Mouse (Mus musculus) gastrocnemius, postnatal 4 days (tissue): Measurements from ENCODE around the gene Gm37240. TPM values are rescaled to one million over a fixed set of nuclear protein-coding genes. Genes with fewer than 3 reads are reported as not detected.

Experiments
- DNase-seq, 2 experiments: peaks; one replicate each; pipeline ENCODE4 v3.0.0; 2021 to 2022; ENCODE audit warnings: low spot score in 2 of 2, mixed read lengths in 2 of 2
- total RNA-seq, 2 experiments: library from RNA; stranded (reverse); gene quantifications; 2 replicates each; pipeline ENCODE4 v1.2.3; 2021

Gm37240 gene
- total RNA-seq, 2 experiments from 2014 or later: 26.2 to 28.4 TPM

DNA sequence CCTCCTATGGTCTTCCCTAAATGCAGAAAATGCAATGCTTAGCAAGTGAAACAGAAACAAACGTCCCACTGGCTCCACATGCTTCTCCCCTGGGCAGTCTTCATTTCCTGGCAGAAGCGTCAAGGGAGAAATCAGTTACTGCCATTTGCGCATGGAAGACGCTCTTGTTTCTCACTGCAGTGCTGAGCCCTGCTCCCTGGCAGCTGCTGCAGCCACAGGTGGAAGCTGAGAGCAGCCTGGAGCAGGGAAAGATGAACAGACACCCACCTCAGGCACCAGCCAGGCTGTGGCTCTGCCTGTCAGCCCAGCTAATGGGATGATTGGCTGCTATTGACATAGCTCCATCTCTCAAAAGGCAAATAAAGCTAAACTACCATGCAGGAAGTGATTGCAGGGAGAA is 578.6 kb downstream of the Gm37240 start:
- DNase-seq: no peak

- DNase-seq: no peak
Measured at GRCm38 (mm10) chr3:85301851-85302250, 585.5 kb downstream of the Gm37240 start.

- DNase-seq: no peak
Measured at GRCm38 (mm10) chr3:85301336-85301735, 586.0 kb downstream of the Gm37240 start.

GRCm38 (mm10) chr3:85299649-85300550 is 587.4 kb downstream of the Gm37240 start:
- DNase-seq: peak in 1 of 2 experiments; percentile 26

DNA sequence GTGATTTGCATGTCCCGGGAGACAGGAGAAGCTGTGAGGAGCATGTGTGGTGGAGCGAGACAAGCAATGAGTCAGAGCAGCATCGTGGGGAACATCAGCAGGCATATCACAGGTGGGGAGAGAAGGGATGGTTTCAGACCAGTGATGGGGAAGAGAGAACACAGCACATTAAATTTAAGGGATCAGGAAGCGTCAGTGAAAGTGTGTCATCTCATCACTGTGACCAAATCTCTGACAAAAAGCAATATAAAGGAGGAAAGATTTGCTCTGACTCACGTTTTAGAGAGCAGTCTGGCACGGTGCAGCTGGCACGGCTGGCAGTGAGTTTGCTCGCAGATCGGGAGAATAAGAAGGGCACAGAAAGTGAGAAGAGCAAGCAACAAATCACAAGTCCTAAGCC is 592.1 kb downstream of the Gm37240 start:
- DNase-seq: no peak

GRCm38 (mm10) chr3:85287627-85288026 is 599.7 kb downstream of the Gm37240 start:
- DNase-seq: no peak

DNA sequence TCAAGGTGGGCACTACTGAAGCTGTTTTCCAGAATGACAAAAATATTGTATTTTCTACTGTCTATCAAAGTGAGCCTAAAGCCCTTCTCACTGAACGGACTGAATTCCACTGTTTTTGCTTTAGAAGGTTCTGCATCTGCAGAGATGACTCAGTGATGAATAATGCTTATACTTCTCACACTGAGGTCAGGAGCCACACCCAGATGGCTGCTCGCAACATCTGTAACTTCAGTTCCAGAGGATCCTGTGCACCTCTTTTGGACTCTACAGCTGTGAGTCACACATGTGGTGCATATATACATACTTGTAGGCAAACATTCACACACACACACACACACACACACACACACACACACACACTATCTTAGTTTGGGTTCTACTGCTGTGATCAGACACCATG is 602.8 kb downstream of the Gm37240 start:
- DNase-seq: no peak

DNA sequence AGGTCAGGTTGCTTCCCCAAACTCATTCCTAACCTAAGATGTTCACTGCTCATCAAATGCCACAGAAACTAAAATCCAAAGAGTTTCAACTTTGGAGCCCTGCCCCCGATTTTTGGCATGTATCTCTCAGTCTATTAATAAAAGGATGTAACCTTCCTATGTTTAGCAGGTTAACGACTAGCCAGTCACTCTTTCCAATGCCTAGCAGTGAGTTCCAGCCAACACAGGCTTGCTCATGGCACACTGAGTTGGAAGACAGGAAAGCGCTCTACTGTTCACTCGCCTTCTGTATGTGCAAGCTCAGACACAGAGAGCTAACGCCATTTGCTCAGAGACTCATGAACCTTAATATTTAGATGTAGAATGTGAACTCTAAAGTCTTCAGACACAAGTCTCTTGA is 604.5 kb downstream of the Gm37240 start:
- no peak for DNase-seq

DNA sequence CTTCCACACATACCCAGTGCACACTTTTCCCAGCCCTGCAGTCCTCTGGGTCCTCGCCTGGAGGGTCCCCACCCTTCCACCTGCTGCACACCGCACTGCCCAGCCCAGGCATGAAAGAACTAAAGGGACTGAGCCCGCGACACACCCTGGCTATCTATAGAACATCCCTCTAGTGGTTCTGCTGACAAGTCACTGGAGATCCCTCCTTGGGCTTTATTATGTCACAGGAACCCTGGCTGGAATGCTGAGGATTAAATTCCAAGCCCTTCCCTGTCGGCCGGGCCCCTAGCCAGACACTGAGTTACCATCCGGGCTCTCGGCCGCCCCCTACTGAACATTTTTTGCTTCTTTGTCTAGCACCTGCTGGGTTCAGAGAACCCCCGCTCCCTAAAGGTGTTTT is 612.2 kb downstream of the Gm37240 start:
- peak; percentile 36 to 64 for DNase-seq

- no peak for DNase-seq
Measured at GRCm38 (mm10) chr3:85271491-85271890, 615.8 kb downstream of the Gm37240 start.

DNA sequence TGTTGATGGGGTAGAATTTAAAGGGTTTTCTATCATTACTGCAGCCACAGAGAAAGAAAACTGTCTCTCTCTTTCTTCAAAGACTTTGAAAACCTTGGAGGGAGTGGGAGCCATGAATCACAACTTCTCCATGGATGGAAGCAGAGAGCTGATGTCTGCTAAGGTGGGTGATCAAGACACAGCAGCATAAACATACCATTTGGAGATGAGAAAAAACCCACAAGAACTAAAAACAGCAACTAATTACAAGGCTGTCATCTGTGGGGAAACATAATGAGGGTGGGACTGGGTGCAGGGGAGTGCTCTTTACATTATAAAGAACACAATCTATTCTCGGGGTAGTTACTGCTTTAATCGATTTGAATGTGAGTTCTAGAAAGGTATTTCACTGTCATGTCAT is 622.4 kb downstream of the Gm37240 start:
- DNase-seq: no peak

DNA sequence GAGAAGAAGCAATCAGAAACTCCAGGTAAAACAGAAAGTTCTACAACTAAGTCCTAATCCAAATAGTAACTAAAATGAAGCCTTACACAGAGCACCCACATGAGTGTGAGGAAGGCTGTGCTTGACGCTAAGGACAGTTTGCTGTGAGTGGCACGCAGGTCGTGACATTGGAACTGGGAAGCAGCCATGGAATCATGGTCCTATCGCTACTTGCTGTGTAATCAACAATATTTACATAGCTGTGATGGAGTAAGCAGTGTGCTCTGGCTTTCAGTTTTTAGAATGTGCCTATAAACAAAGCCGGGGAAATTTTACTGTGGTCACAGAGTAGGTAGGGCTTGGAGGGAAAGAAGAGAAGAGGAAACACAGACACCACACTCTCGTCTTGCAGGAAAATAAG is 622.8 kb downstream of the Gm37240 start:
- DNase-seq: no peak

GRCm38 (mm10) chr3:85254526-85254925 is 632.8 kb downstream of the Gm37240 start:
- no peak for DNase-seq

- no peak for DNase-seq
Measured at GRCm38 (mm10) chr3:85251631-85252030, 635.7 kb downstream of the Gm37240 start.

DNA sequence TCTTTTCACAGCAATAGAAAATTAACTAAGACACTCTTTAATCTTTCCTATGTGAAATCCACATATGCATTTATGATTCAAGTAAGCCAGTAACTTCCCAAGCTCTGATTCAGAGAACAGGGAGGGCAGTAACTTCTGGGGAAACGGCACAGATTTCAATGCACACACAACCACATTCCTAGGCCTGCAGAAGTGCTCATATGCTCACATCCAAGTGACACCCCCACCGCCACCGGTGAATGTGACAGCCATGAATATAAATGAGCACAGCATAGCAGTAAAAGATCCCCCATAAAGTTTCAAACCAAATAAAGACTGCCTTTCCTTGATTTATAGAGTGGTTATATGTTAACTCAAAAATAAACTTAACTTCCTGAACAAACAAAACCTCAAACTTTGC is 641.2 kb downstream of the Gm37240 start:
- no peak for DNase-seq

DNA sequence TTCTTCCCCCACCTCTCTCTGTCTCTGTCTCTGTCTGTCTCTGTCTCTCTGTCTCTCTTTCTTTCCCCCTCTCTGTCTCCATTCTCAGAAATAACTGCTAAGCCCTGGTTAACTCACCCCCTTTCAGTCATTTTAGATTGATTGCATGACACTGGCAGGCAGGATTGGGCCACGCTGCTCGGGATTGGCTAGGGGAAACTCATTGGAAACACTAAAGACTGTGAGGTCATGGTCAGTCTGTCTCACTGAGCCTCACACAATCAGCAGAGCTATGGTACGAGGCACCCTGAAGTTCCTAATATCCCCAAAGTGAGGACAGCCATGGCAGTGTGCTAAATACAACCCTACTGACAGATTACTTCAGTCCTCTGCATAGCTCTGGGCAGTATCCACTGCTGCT is 650.8 kb downstream of the Gm37240 start:
- no peak for DNase-seq

- no peak for DNase-seq
Measured at GRCm38 (mm10) chr3:85232846-85233245, 654.5 kb downstream of the Gm37240 start.

DNA sequence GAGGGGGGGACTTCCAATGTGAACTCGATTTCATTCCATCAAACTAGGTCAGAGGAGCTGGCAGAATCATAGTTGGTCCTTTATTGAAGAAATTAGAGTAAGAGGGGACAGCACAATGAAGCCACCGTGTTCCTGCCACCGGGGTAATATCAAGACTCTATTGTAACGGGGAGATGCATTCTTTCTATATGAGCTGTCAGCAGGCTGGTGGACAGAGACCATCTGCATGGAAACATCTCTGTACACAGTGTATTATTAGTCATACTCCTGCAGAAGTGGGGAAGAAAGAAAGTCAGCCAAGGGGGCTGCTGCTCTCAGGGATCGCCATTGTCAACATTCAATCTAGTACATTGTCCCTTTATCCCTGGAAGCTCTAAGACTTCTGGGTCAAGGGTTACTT is 665.3 kb downstream of the Gm37240 start:
- DNase-seq: no peak

DNA sequence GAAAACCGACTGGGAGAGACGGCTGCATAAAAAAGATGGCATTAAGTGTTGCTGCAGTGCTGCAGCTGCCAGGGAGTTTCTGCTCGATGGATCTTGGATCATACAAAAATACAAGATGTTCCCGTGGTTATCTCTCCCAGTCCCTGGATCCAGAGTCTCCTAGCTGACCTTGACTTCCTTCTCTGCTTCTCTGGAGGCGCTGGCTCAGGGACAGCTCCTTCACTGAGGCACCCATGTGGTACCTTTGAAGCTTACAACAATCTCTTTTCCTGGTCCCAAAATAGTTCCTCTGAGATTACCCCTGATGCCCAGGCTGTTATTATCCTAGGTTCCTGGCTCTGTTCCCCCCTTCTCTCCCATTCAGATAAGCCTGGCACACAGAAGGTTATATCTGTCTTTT is 672.4 kb downstream of the Gm37240 start:
- no peak for DNase-seq

DNA sequence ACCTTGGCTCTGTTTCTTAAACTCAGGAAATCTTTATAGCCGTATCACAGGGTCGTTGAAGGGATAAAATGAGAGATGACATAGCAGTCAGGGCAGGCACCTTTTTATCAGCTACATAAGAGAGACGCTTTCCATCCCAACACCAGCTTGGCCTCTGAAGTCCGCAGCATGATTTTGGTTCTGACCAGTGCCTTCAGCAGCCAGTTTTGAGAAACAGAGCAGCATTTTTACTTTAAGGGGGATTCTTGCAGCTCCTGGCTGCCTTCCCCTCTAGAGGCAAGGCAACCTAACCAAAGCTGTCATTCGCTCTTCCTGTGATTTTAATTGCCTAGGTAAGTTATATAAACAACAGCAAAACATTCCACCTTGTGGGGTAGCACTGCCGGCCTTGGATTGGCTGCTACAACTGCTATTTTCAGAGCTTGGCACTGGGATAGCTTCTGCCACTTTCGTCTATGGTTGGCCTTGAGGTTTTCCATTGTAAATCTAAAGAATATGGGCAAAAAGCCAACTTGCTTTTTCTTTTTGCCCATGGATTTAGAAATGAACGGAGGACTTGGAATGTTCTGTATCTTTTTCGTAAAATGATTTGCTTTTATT is 674.5 kb downstream of the Gm37240 start:
- no peak for DNase-seq

DNA sequence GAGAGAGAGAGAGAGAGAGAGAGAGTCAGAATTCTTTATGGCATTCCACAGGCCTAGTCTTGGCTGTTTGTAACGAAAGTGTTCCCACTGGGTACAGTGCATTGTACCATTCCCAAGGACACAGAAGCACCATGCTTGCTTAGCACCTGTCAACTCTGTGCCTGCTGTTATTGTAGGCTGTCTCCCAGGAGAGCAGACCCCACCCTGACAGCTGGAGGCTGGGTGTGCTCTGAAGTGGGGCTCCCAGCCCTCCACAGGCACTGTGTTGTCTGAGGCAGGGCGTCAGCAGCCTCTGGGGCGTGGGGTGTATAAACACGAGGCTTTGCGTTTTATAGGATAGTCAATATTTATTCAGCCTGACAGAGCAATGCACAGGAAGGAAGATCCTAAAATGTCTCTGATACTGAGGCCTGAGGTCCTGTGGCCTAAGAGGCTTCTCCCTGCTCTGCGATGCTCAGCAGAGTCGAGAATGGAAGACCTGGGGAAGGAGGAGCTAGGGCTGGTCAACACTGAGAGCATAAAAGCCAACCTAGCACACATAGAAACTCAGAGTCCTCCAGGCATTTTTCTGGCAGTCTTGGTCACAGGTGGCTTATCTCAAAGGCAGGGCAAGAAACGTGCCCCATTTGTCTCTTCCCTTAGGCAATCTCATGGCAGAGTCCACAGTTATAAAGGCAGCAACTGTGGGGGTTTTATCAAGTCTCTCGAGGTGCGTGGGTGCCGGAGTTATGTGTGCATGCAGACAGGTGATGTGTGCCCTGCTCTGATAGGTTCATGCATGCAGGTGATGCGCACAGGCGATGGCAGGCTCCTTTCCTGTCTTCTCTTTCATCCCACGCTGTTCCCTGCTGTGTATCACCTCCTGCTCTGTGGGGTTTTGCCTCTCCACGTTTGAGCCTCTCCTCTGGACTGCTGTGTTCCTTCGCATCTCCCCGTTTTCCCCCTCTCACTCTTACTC is 677.2 kb downstream of the Gm37240 start:
- DNase-seq: no peak

DNA sequence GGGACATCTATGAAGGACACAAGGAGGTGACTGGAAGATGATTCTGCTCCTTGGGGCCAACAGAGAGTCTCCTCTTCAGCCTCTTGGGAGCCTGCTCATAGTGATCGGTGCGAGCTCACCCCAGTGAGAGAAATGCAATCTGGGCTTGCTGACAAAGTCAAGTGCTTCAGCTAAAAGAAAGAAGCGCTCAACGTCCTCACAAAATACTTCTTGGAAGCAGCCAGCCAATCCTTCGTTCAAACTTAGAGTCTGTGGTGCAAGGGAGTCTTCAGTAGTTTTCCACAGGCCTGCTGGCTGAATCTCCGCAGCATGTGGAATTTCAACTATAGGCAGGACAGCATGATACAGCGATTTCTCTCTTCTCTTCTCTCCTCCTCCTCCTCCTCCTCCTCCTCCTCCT is 680.8 kb downstream of the Gm37240 start:
- DNase-seq: no peak
